Comparison of ENCODE assay signal across 17 mouse cellular contexts in genomic region chr8:105521995-105522769, GRCm38 (mm10). TPM values are rescaled to one million over a fixed set of nuclear protein-coding genes. Genes with fewer than 3 reads are reported as not detected.
DNase-seq lines count a peak whose midpoint lies in the region; ATAC-seq and TF ChIP-seq lines count a peak whose summit lies in the region.
"Had no signal": no experiment of that assay in that cellular context is flagged by ENCODE, and none has a peak within 500 bp of the region (broad histone marks: within the 10 kb centered on the region; RNA-seq: fewer than 3 reads in every experiment).

No protein-coding gene starts in this region.

- H3K4me3 ChIP-seq in gastrocnemius, adult 2 months = no peak overlapping the region
- H3K4me3 ChIP-seq in kidney, embryonic 16.5 days (ENCODE audit: low read length) = no peak overlapping the region
- no peak overlapping the region for H3K4me3 ChIP-seq in midbrain, postnatal 0 days (ENCODE audit: low read depth, low read length)
- H3K4me3 ChIP-seq in midbrain, embryonic 15.5 days = no peak overlapping the region
- H3K4me3 ChIP-seq: heart, embryonic 15.5 days; hindbrain, embryonic 15.5 days; left cerebral cortex, adult 2 months; myocyte had no signal

- no peaks in the 10 kb centered on the region for H3K27me3 ChIP-seq in kidney, embryonic 16.5 days (ENCODE audit: insufficient read depth, low read length)
- H3K27me3 ChIP-seq in midbrain, postnatal 0 days (ENCODE audit: insufficient read depth, low read length) = 0 out of 2 replicates have a peak, but pooled peaks cover 6% of the 10 kb centered on the region
- H3K27me3 ChIP-seq in midbrain, embryonic 15.5 days (replicated peaks) = peaks cover 6% of the 10 kb centered on the region

- no peak overlapping the region for H3K27ac ChIP-seq in gastrocnemius, adult 2 months
- 0 out of 2 replicates have a peak overlapping the region, but pooled peaks have one; percentile 33 for H3K27ac ChIP-seq in kidney, embryonic 16.5 days (ENCODE audit: low read length)
- H3K27ac ChIP-seq in midbrain, postnatal 0 days (ENCODE audit: low read depth, low read length) = no peak overlapping the region
- no peak overlapping the region for H3K27ac ChIP-seq in midbrain, embryonic 15.5 days
- H3K27ac ChIP-seq: heart, embryonic 15.5 days; hindbrain, embryonic 15.5 days; left cerebral cortex, adult 2 months had no signal

- H3K9ac ChIP-seq in kidney, embryonic 16.5 days (replicated peaks; ENCODE audit: low read length) = no peak overlapping the region
- H3K9ac ChIP-seq in midbrain, postnatal 0 days (replicated peaks; ENCODE audit: low read length, poor library complexity, severe bottlenecking) = no peak overlapping the region
- no peak overlapping the region for H3K9ac ChIP-seq in midbrain, embryonic 15.5 days
- H3K9ac ChIP-seq: heart, embryonic 15.5 days; hindbrain, embryonic 15.5 days; liver, postnatal 0 days had no signal

- H3K36me3 ChIP-seq in kidney, embryonic 16.5 days (ENCODE audit: insufficient read depth, low read length) = peaks cover 11% of the 10 kb centered on the region; the same call in 1 of the 2 replicates
- peaks cover 28% of the 10 kb centered on the region for H3K36me3 ChIP-seq in midbrain, postnatal 0 days (ENCODE audit: insufficient read depth, low read length)
- H3K36me3 ChIP-seq in midbrain, embryonic 15.5 days (replicated peaks) = peaks cover 11% of the 10 kb centered on the region; the same call in 1 of the 2 replicates

- TF ChIP-seq CTCF in gastrocnemius, adult 2 months (IDR thresholded peaks at IDR 0.05) = no peak
- peak; percentile 33; the same call in 1 of the 2 replicates for TF ChIP-seq CTCF in midbrain, postnatal 0 days (IDR thresholded peaks at IDR 0.05)

- no peak for ATAC-seq in kidney, embryonic 16.5 days (ENCODE audit: low FRiP score, low TSS enrichment)
- ATAC-seq in midbrain, postnatal 0 days (ENCODE audit: low FRiP score) = no peak
- ATAC-seq in midbrain, embryonic 15.5 days (replicated peaks) = no peak
- ATAC-seq: forebrain, embryonic 14.5 days; liver, postnatal 0 days had no signal

- DNase-seq in gastrocnemius, adult 2 months = peak; percentile 37
- no peak for DNase-seq in gastrocnemius, adult 18-20 months (ENCODE audit: low spot score)
- DNase-seq in kidney, adult 11 months = no peak
- DNase-seq in midbrain, postnatal 0 days (ENCODE audit: low spot score) = no peak
- DNase-seq in frontal cortex, adult 2 months (ENCODE audit: extremely low spot score in 1 of 2, low spot score in 1 of 2) = no peak
- DNase-seq: adrenal gland, adult 2 months; kidney, postnatal 14 days; liver, postnatal 0 days; thymus, postnatal 25 days had no signal

- WGBS in kidney, embryonic 16.5 days = 67% methylated on average over 21 of the region's 21 CpGs
- 84% methylated on average over 21 of the region's 21 CpGs for WGBS in midbrain, postnatal 0 days
- 85% methylated on average over 21 of the region's 21 CpGs for WGBS in midbrain, embryonic 15.5 days

- no peaks in the 10 kb centered on the region for H3K9me3 ChIP-seq in kidney, embryonic 16.5 days (ENCODE audit: low read length)
- H3K9me3 ChIP-seq in midbrain, postnatal 0 days (ENCODE audit: low read length) = no peaks in the 10 kb centered on the region
- H3K9me3 ChIP-seq in midbrain, embryonic 15.5 days = no peaks in the 10 kb centered on the region
- H3K9me3 ChIP-seq: heart, embryonic 15.5 days; hindbrain, embryonic 15.5 days had no signal

- no peak overlapping the region for H3K4me2 ChIP-seq in kidney, embryonic 16.5 days (replicated peaks; ENCODE audit: low read depth, low read length)
- no peak overlapping the region for H3K4me2 ChIP-seq in midbrain, postnatal 0 days (ENCODE audit: low read depth, low read length, poor library complexity, severe bottlenecking)
- H3K4me2 ChIP-seq in midbrain, embryonic 15.5 days = no peak overlapping the region
- H3K4me2 ChIP-seq: heart, embryonic 15.5 days; hindbrain, embryonic 15.5 days had no signal

- H3K4me1 ChIP-seq in kidney, embryonic 16.5 days (ENCODE audit: insufficient read depth, low read length) = peaks cover 58% of the 10 kb centered on the region
- H3K4me1 ChIP-seq in midbrain, postnatal 0 days (ENCODE audit: insufficient read depth, low read length) = no peaks in the 10 kb centered on the region
- H3K4me1 ChIP-seq in midbrain, embryonic 15.5 days = peaks cover 31% of the 10 kb centered on the region

- intact Hi-C loops in gastrocnemius, adult 2 months (cut with DNase I) = no loop called here

RNA-seq across cellular contexts. Expression of gene Hsd11b2, which starts 3.6 kb away (rescaled TPM):
- total RNA-seq in gastrocnemius, adult 2 months (2021) = not detected
- total RNA-seq in gastrocnemius, adult 18-20 months (2021) = under 1 TPM in 1 of 2 experiments, not detected in 1; 0.11 TPM
- polyA plus RNA-seq in kidney, embryonic 16.5 days (2015; fragmentation: Nextera tagmentation; extraction: Ambion mirVana) = 39.3 and 39.9 TPM in 2 replicates
- 0.57 and 0.88 TPM in 2 replicates for total RNA-seq in midbrain, postnatal 0 days (2014; rRNA removed)
- polyA plus RNA-seq in midbrain, postnatal 0 days (2015; fragmentation: Nextera tagmentation; extraction: Ambion mirVana) = 1.3 and 1.9 TPM in 2 replicates
- 4.7 and 4.9 TPM in 2 replicates for polyA plus RNA-seq in midbrain, embryonic 15.5 days (2015; fragmentation: Nextera tagmentation; extraction: Ambion mirVana)
- 0.21 and 0.22 TPM in 2 replicates for polyA plus RNA-seq in frontal cortex, adult 2 months (2012; rRNA removed)
- total RNA-seq: left cerebral cortex, adult 2 months; neutrophil, adult 5-6 weeks had no signal

RNA-seq across cellular contexts. Expression of gene Zdhhc1, which starts 25.5 kb away (rescaled TPM):
- total RNA-seq in gastrocnemius, adult 2 months (2021) = 10 to 100 TPM in 1 of 2 experiments, 1 to 10 TPM in 1; 9.6 to 11.2 TPM
- 10 to 100 TPM; 10.3 to 11.6 TPM for total RNA-seq in gastrocnemius, adult 18-20 months (2021)
- 49.6 and 51.1 TPM in 2 replicates for polyA plus RNA-seq in kidney, embryonic 16.5 days (2015; fragmentation: Nextera tagmentation; extraction: Ambion mirVana)
- 32.9 and 47.2 TPM in 2 replicates for total RNA-seq in midbrain, postnatal 0 days (2014; rRNA removed)
- polyA plus RNA-seq in midbrain, postnatal 0 days (2015; fragmentation: Nextera tagmentation; extraction: Ambion mirVana) = 27.3 and 27.9 TPM in 2 replicates
- 36.5 and 39.9 TPM in 2 replicates for polyA plus RNA-seq in midbrain, embryonic 15.5 days (2015; fragmentation: Nextera tagmentation; extraction: Ambion mirVana)
- polyA plus RNA-seq in frontal cortex, adult 2 months (2012; rRNA removed) = 75.3 and 75.7 TPM in 2 replicates

RNA-seq across cellular contexts. Expression of gene Atp6v0d1, which starts 43.7 kb away (rescaled TPM):
- total RNA-seq in gastrocnemius, adult 2 months (2021) = 10 to 100 TPM; 40.3 to 41.6 TPM
- 10 to 100 TPM; 40.1 to 42.7 TPM for total RNA-seq in gastrocnemius, adult 18-20 months (2021)
- 106 and 111 TPM in 2 replicates for polyA plus RNA-seq in kidney, embryonic 16.5 days (2015; fragmentation: Nextera tagmentation; extraction: Ambion mirVana)
- 214 and 238 TPM in 2 replicates for total RNA-seq in midbrain, postnatal 0 days (2014; rRNA removed)
- 272 and 300 TPM in 2 replicates for polyA plus RNA-seq in midbrain, postnatal 0 days (2015; fragmentation: Nextera tagmentation; extraction: Ambion mirVana)
- polyA plus RNA-seq in midbrain, embryonic 15.5 days (2015; fragmentation: Nextera tagmentation; extraction: Ambion mirVana) = 234 and 240 TPM in 2 replicates
- polyA plus RNA-seq in frontal cortex, adult 2 months (2012; rRNA removed) = 334 and 339 TPM in 2 replicates

RNA-seq across cellular contexts. Expression of gene Tppp3, which starts 50.9 kb away (rescaled TPM):
- 10 to 100 TPM; 52.8 to 53.4 TPM for total RNA-seq in gastrocnemius, adult 2 months (2021)
- 10 to 100 TPM; 47.9 to 56.7 TPM for total RNA-seq in gastrocnemius, adult 18-20 months (2021)
- 22.2 and 24.8 TPM in 2 replicates for polyA plus RNA-seq in kidney, embryonic 16.5 days (2015; fragmentation: Nextera tagmentation; extraction: Ambion mirVana)
- 75.0 and 82.8 TPM in 2 replicates for total RNA-seq in midbrain, postnatal 0 days (2014; rRNA removed)
- polyA plus RNA-seq in midbrain, postnatal 0 days (2015; fragmentation: Nextera tagmentation; extraction: Ambion mirVana) = 159 and 164 TPM in 2 replicates
- 125 and 127 TPM in 2 replicates for polyA plus RNA-seq in midbrain, embryonic 15.5 days (2015; fragmentation: Nextera tagmentation; extraction: Ambion mirVana)
- 66.7 and 76.4 TPM in 2 replicates for polyA plus RNA-seq in frontal cortex, adult 2 months (2012; rRNA removed)
